Comparison of ENCODE assay signal across 8 mouse cellular contexts in genomic region chr9:122922436-122922835, GRCm38 (mm10). TPM values are rescaled to one million over a fixed set of nuclear protein-coding genes. Genes with fewer than 3 reads are reported as not detected.
DNase-seq lines count a peak whose midpoint lies in the region; ATAC-seq and TF ChIP-seq lines count a peak whose summit lies in the region.

No protein-coding gene starts in this region.

- H3K4me3 ChIP-seq in kidney, postnatal 0 days (replicated peaks; ENCODE audit: low read depth, low read length), result peak overlapping the region; percentile 66
- H3K4me3 ChIP-seq in embryonic facial prominence, embryonic 15.5 days (replicated peaks), result peak overlapping the region; percentile 77
- peak overlapping the region; percentile 78 for H3K4me3 ChIP-seq in intestine, embryonic 16.5 days (ENCODE audit: low read length)
- H3K4me3 ChIP-seq in neural tube, embryonic 12.5 days, result peak overlapping the region; percentile 84; the same call in 1 of the 2 replicates

- peaks cover 23% of the 10 kb centered on the region for H3K36me3 ChIP-seq in kidney, postnatal 0 days (ENCODE audit: insufficient read depth, low read length)
- peaks cover 27% of the 10 kb centered on the region for H3K36me3 ChIP-seq in embryonic facial prominence, embryonic 15.5 days
- H3K36me3 ChIP-seq in intestine, embryonic 16.5 days (ENCODE audit: control insufficient read depth, insufficient read depth, low read length), result peaks cover 11% of the 10 kb centered on the region; the same call in 1 of the 2 replicates
- H3K36me3 ChIP-seq in neural tube, embryonic 12.5 days, result peaks cover 28% of the 10 kb centered on the region

- H3K9me3 ChIP-seq in kidney, postnatal 0 days (replicated peaks; ENCODE audit: low read length), result no peaks in the 10 kb centered on the region
- H3K9me3 ChIP-seq in embryonic facial prominence, embryonic 15.5 days (replicated peaks), result no peaks in the 10 kb centered on the region
- H3K9me3 ChIP-seq in intestine, embryonic 16.5 days (ENCODE audit: control insufficient read depth, low read length), result no peaks in the 10 kb centered on the region
- no peaks in the 10 kb centered on the region for H3K9me3 ChIP-seq in neural tube, embryonic 12.5 days

- H3K9ac ChIP-seq in kidney, postnatal 0 days (ENCODE audit: low read depth, low read length), result no peak overlapping the region
- H3K9ac ChIP-seq in embryonic facial prominence, embryonic 15.5 days, result peak overlapping the region; percentile 81
- no peak overlapping the region; the same call in 1 of the 2 replicates for H3K9ac ChIP-seq in intestine, embryonic 16.5 days (ENCODE audit: low read depth, low read length)
- no peak overlapping the region for H3K9ac ChIP-seq in neural tube, embryonic 12.5 days

- 24% methylated on average over 3 of the region's 3 CpGs for WGBS in kidney, postnatal 0 days
- 23% methylated on average over 3 of the region's 3 CpGs for WGBS in embryonic facial prominence, embryonic 15.5 days
- WGBS in intestine, embryonic 16.5 days, result 25% methylated on average over 3 of the region's 3 CpGs
- WGBS in neural tube, embryonic 12.5 days, result 23% methylated on average over 3 of the region's 3 CpGs

- peak overlapping the region; percentile 64 for H3K4me2 ChIP-seq in kidney, postnatal 0 days (ENCODE audit: low read length)
- peak overlapping the region; percentile 67 for H3K4me2 ChIP-seq in embryonic facial prominence, embryonic 15.5 days (replicated peaks)
- H3K4me2 ChIP-seq in intestine, embryonic 16.5 days (ENCODE audit: low read depth, low read length), result peak overlapping the region; percentile 75
- peak overlapping the region; percentile 70 for H3K4me2 ChIP-seq in neural tube, embryonic 12.5 days (replicated peaks)

- DNase-seq in kidney, postnatal 0 days (ENCODE audit: low spot score), result no peak
- no peak for DNase-seq in kidney, adult 8-10 months
- DNase-seq in frontal cortex, postnatal 36 days (ENCODE audit: low spot score in 2 of 2), result no peak
- no peak for DNase-seq in ovary, postnatal 10 days (ENCODE audit: low spot score)
- no peak for DNase-seq in thymus, postnatal 36 days

- no peak for ATAC-seq in kidney, postnatal 0 days (replicated peaks; ENCODE audit: low FRiP score, low read depth)
- no peak for ATAC-seq in embryonic facial prominence, embryonic 15.5 days (ENCODE audit: insufficient number of reproducible peaks, low FRiP score, low TSS enrichment, low read depth)
- no peak for ATAC-seq in intestine, embryonic 16.5 days
- ATAC-seq in neural tube, embryonic 12.5 days (ENCODE audit: low FRiP score, low read depth), result peak; percentile 65; the same call in 1 of the 2 replicates

- H3K4me1 ChIP-seq in kidney, postnatal 0 days (replicated peaks; ENCODE audit: insufficient read depth, low read length), result no peaks in the 10 kb centered on the region
- 0 out of 2 replicates have a peak, but pooled peaks cover 4% of the 10 kb centered on the region for H3K4me1 ChIP-seq in embryonic facial prominence, embryonic 15.5 days
- no peaks in the 10 kb centered on the region for H3K4me1 ChIP-seq in intestine, embryonic 16.5 days (ENCODE audit: control insufficient read depth, insufficient read depth, low read length)
- H3K4me1 ChIP-seq in neural tube, embryonic 12.5 days, result peaks cover 5% of the 10 kb centered on the region; the same call in 1 of the 2 replicates

- no peak overlapping the region for H3K27ac ChIP-seq in kidney, postnatal 0 days
- H3K27ac ChIP-seq in embryonic facial prominence, embryonic 15.5 days (replicated peaks), result no peak overlapping the region
- H3K27ac ChIP-seq in intestine, embryonic 16.5 days (ENCODE audit: low read length), result no peak overlapping the region
- no peak overlapping the region for H3K27ac ChIP-seq in neural tube, embryonic 12.5 days

- no peak for TF ChIP-seq CTCF in kidney, postnatal 0 days (IDR thresholded peaks at IDR 0.05; ENCODE audit: low read depth)

- no peaks in the 10 kb centered on the region for H3K27me3 ChIP-seq in kidney, postnatal 0 days (ENCODE audit: insufficient read depth, low read length)
- peaks cover 2% of the 10 kb centered on the region; the same call in 1 of the 2 replicates for H3K27me3 ChIP-seq in embryonic facial prominence, embryonic 15.5 days
- H3K27me3 ChIP-seq in intestine, embryonic 16.5 days (replicated peaks; ENCODE audit: control insufficient read depth, insufficient read depth, low read length), result no peaks in the 10 kb centered on the region
- no peaks in the 10 kb centered on the region for H3K27me3 ChIP-seq in neural tube, embryonic 12.5 days (replicated peaks)

RNA-seq across cellular contexts. Expression of gene Zfp105, which starts 0.4 kb away (rescaled TPM):
- polyA plus RNA-seq in kidney, postnatal 0 days (2015; fragmentation: Nextera tagmentation; extraction: Ambion mirVana), result 17.0 and 18.9 TPM in 2 replicates
- 17.5 and 18.4 TPM in 2 replicates for polyA plus RNA-seq in embryonic facial prominence, embryonic 15.5 days (2015; fragmentation: Nextera tagmentation; extraction: Ambion mirVana)
- polyA plus RNA-seq in intestine, embryonic 16.5 days (2015; fragmentation: Nextera tagmentation; extraction: Ambion mirVana), result 8.9 and 10.0 TPM in 2 replicates
- polyA plus RNA-seq in neural tube, embryonic 12.5 days (2016; fragmentation: Nextera tagmentation; extraction: Ambion mirVana), result 31.1 and 32.0 TPM in 2 replicates

RNA-seq across cellular contexts. Expression of gene 1110059G10Rik, which starts 28.4 kb away (rescaled TPM):
- 44.0 and 47.3 TPM in 2 replicates for polyA plus RNA-seq in kidney, postnatal 0 days (2015; fragmentation: Nextera tagmentation; extraction: Ambion mirVana)
- polyA plus RNA-seq in embryonic facial prominence, embryonic 15.5 days (2015; fragmentation: Nextera tagmentation; extraction: Ambion mirVana), result 28.1 and 29.2 TPM in 2 replicates
- polyA plus RNA-seq in intestine, embryonic 16.5 days (2015; fragmentation: Nextera tagmentation; extraction: Ambion mirVana), result 27.6 and 28.3 TPM in 2 replicates
- polyA plus RNA-seq in neural tube, embryonic 12.5 days (2016; fragmentation: Nextera tagmentation; extraction: Ambion mirVana), result 29.1 and 31.8 TPM in 2 replicates

RNA-seq across cellular contexts. Expression of gene Kif15, which starts 28.4 kb away (rescaled TPM):
- polyA plus RNA-seq in kidney, postnatal 0 days (2015; fragmentation: Nextera tagmentation; extraction: Ambion mirVana), result 18.1 and 19.5 TPM in 2 replicates
- 39.1 and 40.0 TPM in 2 replicates for polyA plus RNA-seq in embryonic facial prominence, embryonic 15.5 days (2015; fragmentation: Nextera tagmentation; extraction: Ambion mirVana)
- polyA plus RNA-seq in intestine, embryonic 16.5 days (2015; fragmentation: Nextera tagmentation; extraction: Ambion mirVana), result 29.7 and 34.4 TPM in 2 replicates
- polyA plus RNA-seq in neural tube, embryonic 12.5 days (2016; fragmentation: Nextera tagmentation; extraction: Ambion mirVana), result 44.0 and 49.3 TPM in 2 replicates

RNA-seq across cellular contexts. Expression of gene Zkscan7, which starts 37.0 kb away (rescaled TPM):
- 3.7 and 4.3 TPM in 2 replicates for polyA plus RNA-seq in kidney, postnatal 0 days (2015; fragmentation: Nextera tagmentation; extraction: Ambion mirVana)
- 5.3 and 6.5 TPM in 2 replicates for polyA plus RNA-seq in embryonic facial prominence, embryonic 15.5 days (2015; fragmentation: Nextera tagmentation; extraction: Ambion mirVana)
- 3.7 and 4.3 TPM in 2 replicates for polyA plus RNA-seq in intestine, embryonic 16.5 days (2015; fragmentation: Nextera tagmentation; extraction: Ambion mirVana)
- polyA plus RNA-seq in neural tube, embryonic 12.5 days (2016; fragmentation: Nextera tagmentation; extraction: Ambion mirVana), result 4.0 and 4.8 TPM in 2 replicates

RNA-seq across cellular contexts. Expression of gene Zfp445, which starts 56.6 kb away (rescaled TPM):
- polyA plus RNA-seq in kidney, postnatal 0 days (2015; fragmentation: Nextera tagmentation; extraction: Ambion mirVana), result 33.0 and 35.0 TPM in 2 replicates
- polyA plus RNA-seq in embryonic facial prominence, embryonic 15.5 days (2015; fragmentation: Nextera tagmentation; extraction: Ambion mirVana), result 61.4 and 63.9 TPM in 2 replicates
- polyA plus RNA-seq in intestine, embryonic 16.5 days (2015; fragmentation: Nextera tagmentation; extraction: Ambion mirVana), result 41.3 and 41.5 TPM in 2 replicates
- 101 and 115 TPM in 2 replicates for polyA plus RNA-seq in neural tube, embryonic 12.5 days (2016; fragmentation: Nextera tagmentation; extraction: Ambion mirVana)
